Mouse (Mus musculus) ES-E14 (cell line): Measurements from ENCODE around the gene Map4k4. TPM values are rescaled to one million over a fixed set of nuclear protein-coding genes. Genes with fewer than 3 reads are reported as not detected.

ENCODE experiments used
- DNase-seq: peaks from one replicate; pipeline ENCODE4 v3.0.0-alpha.2; 2013; ENCODE audit warnings: low read depth, low spot score
- H3K27ac ChIP-seq: 2 replicates; pipeline ENCODE4 v1.5.1; 2012; ENCODE audit warnings: low read depth, mild to moderate bottlenecking, low read length, moderate library complexity, mixed read lengths; ENCODE audit not compliant: poor library complexity, insufficient read depth, severe bottlenecking
- H3K36me3 ChIP-seq: 2 replicates; pipeline ENCODE4 v1.6.1; 2012; ENCODE audit warnings: mild to moderate bottlenecking, low read length, moderate library complexity, mixed read lengths; ENCODE audit not compliant: control insufficient read depth, poor library complexity, insufficient read depth, severe bottlenecking
- H3K4me1 ChIP-seq, 2 experiments: fragments of 150-350 bp in 1 of 2; sonication (generic) in 1 of 2; 2 replicates each; pipeline ENCODE4 v1.6.1; 2012; ENCODE audit warnings: low read length in 2 of 2, mild to moderate bottlenecking in 1 of 2, mixed read lengths in 1 of 2; ENCODE audit not compliant: control insufficient read depth in 2 of 2, insufficient read depth in 2 of 2, poor library complexity in 1 of 2
- H3K4me3 ChIP-seq, 2 experiments: fragments of 150-350 bp in 1 of 2; sonication (generic) in 1 of 2; 2 replicates each; pipeline ENCODE4 v1.5.1; 2012; ENCODE audit warnings: low read length in 2 of 2, low read depth in 1 of 2, mild to moderate bottlenecking in 1 of 2, mixed read lengths in 1 of 2; ENCODE audit not compliant: insufficient read depth in 1 of 2, poor library complexity in 1 of 2, severe bottlenecking in 1 of 2
- H3K9ac ChIP-seq: 2 replicates; pipeline ENCODE4 v1.6.1; 2012; ENCODE audit warnings: low read depth, mild to moderate bottlenecking, low read length, mixed read lengths; ENCODE audit not compliant: poor library complexity, insufficient read depth, severe bottlenecking
- H3K9me3 ChIP-seq: fragments of 150-350 bp; sonication (generic); 2 replicates; pipeline ENCODE4 v1.6.1; 2012; ENCODE audit warnings: low read depth, mild to moderate bottlenecking, low read length; ENCODE audit not compliant: control insufficient read depth, insufficient read depth
- CHD2 ChIP-seq: IDR thresholded peaks from 2 replicates; pipeline ENCODE4 v1.6.1; 2014; ENCODE audit warnings: mild to moderate bottlenecking, low read depth, low read length, inconsistent platforms
- HCFC1 ChIP-seq: IDR thresholded peaks from 2 replicates; pipeline ENCODE4 v1.6.1; 2012; ENCODE audit warnings: low read length, inconsistent platforms, borderline replicate concordance; ENCODE audit not compliant: insufficient read depth
- MAFK ChIP-seq: IDR thresholded peaks from 2 replicates; pipeline ENCODE4 v1.6.1; 2014; ENCODE audit warnings: mild to moderate bottlenecking, low read depth, low read length, inconsistent platforms; ENCODE audit not compliant: insufficient read depth
- ZC3H11A ChIP-seq: IDR thresholded peaks from 2 replicates; pipeline ENCODE4 v1.6.1; 2012; ENCODE audit warnings: low read depth, mild to moderate bottlenecking, inconsistent platforms, low read length, borderline replicate concordance
- ZNF384 ChIP-seq: IDR thresholded peaks from 2 replicates; pipeline ENCODE4 v1.6.1; 2012; ENCODE audit warnings: low read depth, low read length, inconsistent platforms
- in situ Hi-C, 2 experiments: fragments of 600-800 bp; cut with MboI; formaldehyde crosslinking; loops; one replicate each; pipeline ENCODE4 v1.15.1; 2025; ENCODE audit warnings: low sequenced_read_pairs in 2 of 2, inconsistent platforms in 1 of 2; ENCODE audit not compliant: unreplicated experiment in 2 of 2
- total RNA-seq: library from RNA; depleted of rRNA; stranded (reverse); fragments of 300-350 nt; gene quantifications from 2 replicates; pipeline ENCODE4 v1.2.3, GENCODE M21; 2012

Gene Map4k4
- total RNA-seq, 1 experiment, result 142 TPM

DNA sequence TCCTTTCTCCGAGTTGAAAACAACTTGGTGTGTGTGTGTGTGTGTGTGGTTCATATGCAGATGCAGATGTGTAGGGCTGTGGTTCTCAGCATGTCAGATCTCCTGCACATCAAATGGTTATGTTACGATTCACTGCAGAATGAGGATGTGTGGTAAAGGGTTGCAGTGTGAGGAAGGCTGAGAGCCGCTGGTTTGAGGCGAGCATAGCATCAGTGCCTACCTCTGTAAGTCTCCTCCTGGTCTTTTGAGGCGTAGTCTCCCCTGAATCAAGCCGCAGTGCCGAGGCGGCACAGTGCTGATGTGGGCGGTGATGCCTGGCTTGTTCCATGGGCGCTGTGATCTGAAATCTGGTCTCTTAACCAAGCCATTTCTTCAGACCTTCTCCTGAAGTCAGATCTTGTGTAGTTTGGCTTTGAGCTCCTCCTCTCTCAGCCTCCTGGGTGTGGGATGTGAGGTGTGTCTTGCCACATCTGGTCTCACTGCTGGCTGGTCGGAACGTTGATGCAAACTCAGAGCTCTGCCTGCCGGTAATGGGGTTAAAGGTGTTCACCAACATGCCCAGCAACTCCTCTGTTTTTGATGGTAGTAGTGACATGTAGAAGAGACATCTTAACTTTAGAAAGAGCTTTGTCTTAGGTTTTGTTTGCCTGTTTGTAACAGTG is 17.3 kb downstream of the Map4k4 start:
- Histone ChIP-seq H3K36me3 (peaks cover 8% of the 10 kb centered on the region; the same call in 1 of the 2 replicates), H3K9me3 (no peaks in the 10 kb centered on the region), H3K9ac (no peak overlapping the region), H3K4me1 (peaks cover 0 to 15% of the 10 kb centered on the region in 2 experiments; a peak in 2 of 4 replicates), H3K27ac (no peak overlapping the region), H3K4me3 (peak overlapping the region in 1 of 2 experiments; percentile 23; a peak in 1 of 4 replicates)
- TF ChIP-seq CHD2 (no peak), MAFK (no peak), ZC3H11A (no peak), ZNF384 (no peak), HCFC1 (no peak)
- no peak for DNase-seq
- in situ Hi-C loops, result no loop called here

- TF ChIP-seq MAFK (no peak), HCFC1 (no peak), CHD2 (no peak), ZC3H11A (no peak), ZNF384 (no peak)
- DNase-seq, result no peak
Measured at GRCm38 (mm10) chr1:39918517-39919115, 17.9 kb downstream of the Map4k4 start.

DNA sequence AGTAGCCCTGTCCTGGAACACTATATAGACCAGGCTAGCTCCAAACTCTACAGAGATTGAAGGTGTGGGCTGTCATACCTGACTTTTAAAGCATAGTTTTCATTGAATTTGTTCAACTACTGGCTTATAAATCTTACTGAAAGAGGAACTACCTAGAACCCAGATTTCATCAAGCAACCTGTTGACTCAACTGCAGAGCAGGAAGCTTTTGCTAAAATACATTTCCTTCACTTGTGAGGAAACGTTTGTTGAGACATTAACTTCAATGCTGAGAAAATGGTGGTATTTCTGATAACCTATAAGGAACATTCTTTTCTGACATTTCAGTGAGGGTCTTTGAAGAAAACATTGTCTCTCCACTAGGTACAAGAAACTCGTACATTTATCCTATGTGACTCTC is 19.9 kb downstream of the Map4k4 start:
- no peak for DNase-seq
- Histone ChIP-seq H3K27ac (no peak overlapping the region), H3K9me3 (no peaks in the 10 kb centered on the region), H3K4me3 (no peak overlapping the region), H3K4me1 (peaks cover 2 to 27% of the 10 kb centered on the region in 2 experiments; a peak in 3 of 4 replicates), H3K36me3 (peaks cover 3% of the 10 kb centered on the region; the same call in 1 of the 2 replicates), H3K9ac (no peak overlapping the region)
- in situ Hi-C loops, result no loop called here
- TF ChIP-seq ZNF384 (no peak), MAFK (no peak), ZC3H11A (no peak), HCFC1 (no peak), CHD2 (no peak)

More at GRCm38 (mm10) chr1:39918517-39919115, 17.9 kb downstream of the Map4k4 start:
- Histone ChIP-seq H3K9ac (no peak overlapping the region), H3K36me3 (peaks cover 7% of the 10 kb centered on the region; the same call in 1 of the 2 replicates), H3K9me3 (no peaks in the 10 kb centered on the region), H3K4me3 (no peak overlapping the region), H3K4me1 (peaks cover 0 to 20% of the 10 kb centered on the region in 2 experiments; a peak in 2 of 4 replicates), H3K27ac (no peak overlapping the region)
- in situ Hi-C loops, result no loop called here

- no peak overlapping the region for H3K27ac ChIP-seq
- in situ Hi-C loops, result no loop called here
- H3K4me3 ChIP-seq, result no peak overlapping the region
- H3K4me1 ChIP-seq, result peaks cover 2 to 27% of the 10 kb centered on the region in 2 experiments; a peak in 3 of 4 replicates
- TF ChIP-seq HCFC1 (no peak), MAFK (no peak), CHD2 (no peak), ZC3H11A (no peak), ZNF384 (no peak)
- DNase-seq, result no peak
- no peak overlapping the region for H3K9ac ChIP-seq
- peaks cover 3% of the 10 kb centered on the region; the same call in 1 of the 2 replicates for H3K36me3 ChIP-seq
- no peaks in the 10 kb centered on the region for H3K9me3 ChIP-seq
Measured at GRCm38 (mm10) chr1:39921996-39922395, 21.3 kb downstream of the Map4k4 start.
